Mouse (Mus musculus): Measurements from ENCODE around the gene Cers2.
A peak's percentile ranks its signal among the peaks of the same experiment; 100 is the strongest.

Cers2 gene

GRCm38 (mm10) chr3:95296103-95296469, 18.5 kb upstream of the Cers2 start:
- DNase-seq (ENCODE audit: low read depth, low spot score): peak; percentile 66
- no peaks in the 10 kb centered on the region for H3K27me3 ChIP-seq (ENCODE audit: control insufficient read depth, insufficient read depth, low read length, poor library complexity, severe bottlenecking)
- peaks cover 3% of the 10 kb centered on the region for H3K36me3 ChIP-seq (ENCODE audit: control insufficient read depth, insufficient read depth, low read length, poor library complexity, severe bottlenecking)

DNA sequence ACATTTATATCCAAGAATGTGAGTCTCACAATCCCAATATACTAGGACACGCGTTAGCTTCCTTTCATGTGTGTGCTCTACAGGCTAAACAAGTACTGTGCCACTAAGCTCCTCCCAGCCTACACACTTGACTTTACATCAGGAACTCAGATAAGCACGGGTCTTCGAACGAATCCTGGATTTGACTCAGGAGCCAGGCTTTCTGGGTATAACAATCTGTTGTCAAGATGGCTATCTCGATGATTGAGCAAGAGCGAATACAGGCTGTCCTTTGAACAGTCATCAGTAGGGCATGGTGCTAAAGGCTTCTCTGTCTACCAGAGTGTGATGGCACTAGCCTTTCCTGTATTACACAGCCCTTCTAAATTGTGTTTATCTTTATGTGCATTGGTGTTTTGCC, 16.6 kb upstream of the Cers2 start:
- peaks cover under 1% of the 10 kb centered on the region for H3K36me3 ChIP-seq (ENCODE audit: control insufficient read depth, insufficient read depth, low read length, poor library complexity, severe bottlenecking)
- no peak for DNase-seq (ENCODE audit: low read depth, low spot score)
- no peaks in the 10 kb centered on the region for H3K27me3 ChIP-seq (ENCODE audit: control insufficient read depth, insufficient read depth, low read length, poor library complexity, severe bottlenecking)

DNA sequence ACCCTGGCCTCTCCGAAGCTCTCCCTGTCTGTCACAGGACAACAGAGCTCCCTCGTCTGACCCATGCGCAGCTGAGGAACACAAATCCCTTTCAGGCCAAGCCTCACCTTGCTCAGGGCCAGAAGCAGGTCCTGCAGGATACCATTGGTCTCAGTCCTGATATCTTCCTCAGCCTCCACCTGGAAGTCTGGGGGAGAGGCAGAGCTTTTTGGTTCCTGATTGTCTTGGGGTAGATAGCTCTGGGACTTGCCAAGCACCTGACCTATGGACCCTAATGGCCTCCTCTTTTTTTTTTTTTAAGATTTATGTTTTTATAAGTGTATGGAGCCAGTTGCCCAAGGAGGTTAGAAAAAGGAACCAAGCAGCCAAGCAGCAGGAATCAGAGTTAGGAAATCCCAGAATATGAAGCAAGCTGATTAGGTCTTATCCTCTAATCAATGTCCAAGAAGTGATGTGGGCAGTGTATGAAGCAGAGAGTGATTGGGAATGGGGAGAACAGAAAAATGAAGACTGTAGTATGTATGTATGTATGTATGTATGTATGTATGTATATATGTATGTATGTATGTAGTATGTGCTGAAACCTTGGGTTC, 13.3 kb upstream of the Cers2 start:
- H3K36me3 ChIP-seq (ENCODE audit: control insufficient read depth, insufficient read depth, low read length, poor library complexity, severe bottlenecking): no peaks in the 10 kb centered on the region
- DNase-seq (ENCODE audit: low read depth, low spot score): no peak
- H3K27me3 ChIP-seq (ENCODE audit: control insufficient read depth, insufficient read depth, low read length, poor library complexity, severe bottlenecking): no peaks in the 10 kb centered on the region

GRCm38 (mm10) chr3:95306244-95306643, 8.3 kb upstream of the Cers2 start:
- DNase-seq (ENCODE audit: low read depth, low spot score): no peak
- no peaks in the 10 kb centered on the region for H3K27me3 ChIP-seq (ENCODE audit: control insufficient read depth, insufficient read depth, low read length, poor library complexity, severe bottlenecking)
- no peaks in the 10 kb centered on the region for H3K36me3 ChIP-seq (ENCODE audit: control insufficient read depth, insufficient read depth, low read length, poor library complexity, severe bottlenecking)

- Histone ChIP-seq H3K36me3 (ENCODE audit: control insufficient read depth, insufficient read depth, low read length, poor library complexity, severe bottlenecking) (no peaks in the 10 kb centered on the region), H3K27me3 (ENCODE audit: control insufficient read depth, insufficient read depth, low read length, poor library complexity, severe bottlenecking) (no peaks in the 10 kb centered on the region)
- DNase-seq (ENCODE audit: low read depth, low spot score): no peak
Observed at GRCm38 (mm10) chr3:95307100-95307499, 7.5 kb upstream of the Cers2 start, which contains the start of gene Anxa9. TSS of gene Anxa9 (minus strand) at chr3:95307176.

GRCm38 (mm10) chr3:95310496-95310895, 4.1 kb upstream of the Cers2 start:
- Histone ChIP-seq H3K36me3 (ENCODE audit: control insufficient read depth, insufficient read depth, low read length, poor library complexity, severe bottlenecking) (no peaks in the 10 kb centered on the region), H3K27me3 (ENCODE audit: control insufficient read depth, insufficient read depth, low read length, poor library complexity, severe bottlenecking) (no peaks in the 10 kb centered on the region)
- DNase-seq (ENCODE audit: low read depth, low spot score): no peak

- Histone ChIP-seq H3K27me3 (ENCODE audit: control insufficient read depth, insufficient read depth, low read length, poor library complexity, severe bottlenecking) (no peaks in the 10 kb centered on the region), H3K36me3 (ENCODE audit: control insufficient read depth, insufficient read depth, low read length, poor library complexity, severe bottlenecking) (no peaks in the 10 kb centered on the region)
- peak; percentile 73 for DNase-seq (ENCODE audit: low read depth, low spot score)
Observed at GRCm38 (mm10) chr3:95310968-95311882, 3.4 kb upstream of the Cers2 start.

GRCm38 (mm10) chr3:95312623-95313022, 2.0 kb upstream of the Cers2 start:
- peak; percentile 43 for DNase-seq (ENCODE audit: low read depth, low spot score)
- H3K27me3 ChIP-seq (ENCODE audit: control insufficient read depth, insufficient read depth, low read length, poor library complexity, severe bottlenecking): no peaks in the 10 kb centered on the region
- no peaks in the 10 kb centered on the region for H3K36me3 ChIP-seq (ENCODE audit: control insufficient read depth, insufficient read depth, low read length, poor library complexity, severe bottlenecking)

DNA sequence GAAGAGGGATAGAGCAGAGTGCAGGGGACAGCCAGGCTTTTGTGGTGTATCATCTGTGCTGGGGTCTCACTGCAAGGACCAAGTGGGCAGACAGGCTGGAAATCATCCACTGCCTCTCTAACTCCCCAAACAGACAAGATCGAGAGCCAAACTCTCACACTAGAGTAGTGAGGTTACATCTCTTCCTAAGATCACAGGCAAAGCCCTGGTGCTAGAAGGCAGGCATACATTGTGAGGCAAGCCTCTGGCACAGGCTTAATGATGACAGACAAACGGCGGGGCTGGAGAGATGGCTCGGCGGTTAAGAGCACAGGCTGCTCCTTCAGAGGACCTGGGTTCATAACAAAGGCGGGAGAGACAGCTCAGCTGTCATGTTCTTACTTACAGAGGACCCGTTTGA, 1.1 kb upstream of the Cers2 start:
- DNase-seq (ENCODE audit: low read depth, low spot score): no peak
- H3K27me3 ChIP-seq (ENCODE audit: control insufficient read depth, insufficient read depth, low read length, poor library complexity, severe bottlenecking): no peaks in the 10 kb centered on the region

GRCm38 (mm10) chr3:95314075-95314474, 516 bp upstream of the Cers2 start:
- Histone ChIP-seq H3K27me3 (ENCODE audit: control insufficient read depth, insufficient read depth, low read length, poor library complexity, severe bottlenecking) (no peaks in the 10 kb centered on the region), H3K36me3 (ENCODE audit: control insufficient read depth, insufficient read depth, low read length, poor library complexity, severe bottlenecking) (no peaks in the 10 kb centered on the region; the same call in 1 of the 2 replicates)
- no peak for DNase-seq (ENCODE audit: low read depth, low spot score)

More for the DNA sequence above, 1.1 kb upstream of the Cers2 start:
- H3K36me3 ChIP-seq (ENCODE audit: control insufficient read depth, insufficient read depth, low read length, poor library complexity, severe bottlenecking): no peaks in the 10 kb centered on the region

GRCm38 (mm10) chr3:95315094-95315843, 678 bp downstream of the Cers2 start:
- no peaks in the 10 kb centered on the region for H3K27me3 ChIP-seq (ENCODE audit: control insufficient read depth, insufficient read depth, low read length, poor library complexity, severe bottlenecking)
- H3K36me3 ChIP-seq (ENCODE audit: control insufficient read depth, insufficient read depth, low read length, poor library complexity, severe bottlenecking): peaks cover 2% of the 10 kb centered on the region; the same call in 1 of the 2 replicates
- peak; percentile 87 for DNase-seq (ENCODE audit: low read depth, low spot score)

DNA sequence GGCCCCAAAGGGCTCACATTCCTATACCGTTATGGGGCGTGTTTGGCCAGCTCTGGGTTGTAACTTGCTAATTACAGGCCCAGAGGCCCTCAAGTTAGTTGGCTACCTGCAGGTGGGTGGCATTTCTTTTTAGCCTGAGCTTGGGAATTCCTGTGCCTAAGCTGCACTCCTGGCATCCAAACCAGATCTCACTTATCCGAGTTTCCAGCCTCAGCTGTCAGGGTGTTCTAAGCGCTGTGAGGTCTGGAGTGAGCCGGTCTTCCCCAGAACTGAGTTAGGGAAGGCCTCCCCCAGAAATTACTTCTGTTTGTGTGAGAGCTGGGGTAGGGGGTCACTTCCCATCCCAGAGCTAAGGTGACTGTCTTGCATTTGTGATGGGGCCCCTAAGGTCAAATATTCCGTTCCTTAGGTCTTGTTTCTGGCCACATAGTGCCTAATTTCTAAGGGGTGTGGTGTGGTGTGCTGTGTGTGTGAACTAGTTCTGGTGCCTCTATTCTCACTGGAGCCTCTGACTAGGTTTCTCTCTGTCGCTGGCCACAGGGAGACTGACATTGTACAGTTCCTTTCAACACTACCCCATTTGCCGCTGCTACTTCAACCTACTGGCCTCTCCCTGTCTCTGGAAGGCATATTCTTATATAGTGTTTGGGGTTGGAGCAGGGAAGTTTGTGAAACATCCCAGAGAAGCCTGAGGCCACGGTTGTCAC, 1.4 kb downstream of the Cers2 start:
- Histone ChIP-seq H3K36me3 (ENCODE audit: control insufficient read depth, insufficient read depth, low read length, poor library complexity, severe bottlenecking) (peaks cover 7% of the 10 kb centered on the region; the same call in 1 of the 2 replicates), H3K27me3 (ENCODE audit: control insufficient read depth, insufficient read depth, low read length, poor library complexity, severe bottlenecking) (no peaks in the 10 kb centered on the region)
- no peak for DNase-seq (ENCODE audit: low read depth, low spot score)

- peaks cover 12% of the 10 kb centered on the region for H3K36me3 ChIP-seq (ENCODE audit: control insufficient read depth, insufficient read depth, low read length, poor library complexity, severe bottlenecking)
- no peaks in the 10 kb centered on the region for H3K27me3 ChIP-seq (ENCODE audit: control insufficient read depth, insufficient read depth, low read length, poor library complexity, severe bottlenecking)
- peak; percentile 65 for DNase-seq (ENCODE audit: low read depth, low spot score)
Observed at GRCm38 (mm10) chr3:95317414-95318080, 3.0 kb downstream of the Cers2 start.

DNA sequence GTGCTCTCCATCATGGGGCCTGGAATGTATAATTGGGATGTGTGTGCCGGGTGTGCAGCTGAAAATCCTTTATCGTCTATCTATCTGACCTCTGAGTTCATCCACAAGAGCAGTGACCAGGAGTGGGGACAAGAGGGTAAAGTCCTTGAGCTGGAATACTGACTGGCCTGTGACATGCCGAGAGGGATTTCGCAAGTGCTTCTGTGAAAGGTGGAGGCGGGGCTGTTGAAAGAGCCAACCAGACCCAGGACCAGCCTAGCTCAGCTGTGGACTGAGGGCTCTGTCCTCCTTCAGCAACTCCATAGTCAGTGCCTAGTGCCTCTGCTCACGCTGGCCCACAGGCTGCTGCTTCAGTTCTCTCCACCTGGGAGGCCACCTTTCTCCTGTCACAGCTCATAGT, 4.0 kb downstream of the Cers2 start:
- Histone ChIP-seq H3K27me3 (ENCODE audit: control insufficient read depth, insufficient read depth, low read length, poor library complexity, severe bottlenecking) (no peaks in the 10 kb centered on the region), H3K36me3 (ENCODE audit: control insufficient read depth, insufficient read depth, low read length, poor library complexity, severe bottlenecking) (peaks cover 20% of the 10 kb centered on the region)
- DNase-seq (ENCODE audit: low read depth, low spot score): no peak
